Mouse (Mus musculus) ES-E14 (cell line): ENCODE results near the gene Dpp6. TPM values are rescaled to one million over a fixed set of nuclear protein-coding genes. Genes with fewer than 3 reads are reported as not detected.

Experiments used
- DNase-seq: peaks from one replicate; pipeline ENCODE4 v3.0.0-alpha.2; 2013; ENCODE audit warnings: low read depth, low spot score
- H3K27ac ChIP-seq: 2 replicates; pipeline ENCODE4 v1.5.1; 2012; ENCODE audit warnings: low read depth, mild to moderate bottlenecking, low read length, moderate library complexity, mixed read lengths; ENCODE audit not compliant: poor library complexity, insufficient read depth, severe bottlenecking
- H3K36me3 ChIP-seq: 2 replicates; pipeline ENCODE4 v1.6.1; 2012; ENCODE audit warnings: mild to moderate bottlenecking, low read length, moderate library complexity, mixed read lengths; ENCODE audit not compliant: control insufficient read depth, poor library complexity, insufficient read depth, severe bottlenecking
- H3K4me1 ChIP-seq, 2 experiments: fragments of 150-350 bp in 1 of 2; sonication (generic) in 1 of 2; 2 replicates each; pipeline ENCODE4 v1.6.1; 2012; ENCODE audit warnings: low read length in 2 of 2, mild to moderate bottlenecking in 1 of 2, mixed read lengths in 1 of 2; ENCODE audit not compliant: control insufficient read depth in 2 of 2, insufficient read depth in 2 of 2, poor library complexity in 1 of 2
- H3K4me3 ChIP-seq, 2 experiments: fragments of 150-350 bp in 1 of 2; sonication (generic) in 1 of 2; 2 replicates each; pipeline ENCODE4 v1.5.1; 2012; ENCODE audit warnings: low read length in 2 of 2, low read depth in 1 of 2, mild to moderate bottlenecking in 1 of 2, mixed read lengths in 1 of 2; ENCODE audit not compliant: insufficient read depth in 1 of 2, poor library complexity in 1 of 2, severe bottlenecking in 1 of 2
- H3K9ac ChIP-seq: 2 replicates; pipeline ENCODE4 v1.6.1; 2012; ENCODE audit warnings: low read depth, mild to moderate bottlenecking, low read length, mixed read lengths; ENCODE audit not compliant: poor library complexity, insufficient read depth, severe bottlenecking
- H3K9me3 ChIP-seq: fragments of 150-350 bp; sonication (generic); 2 replicates; pipeline ENCODE4 v1.6.1; 2012; ENCODE audit warnings: low read depth, mild to moderate bottlenecking, low read length; ENCODE audit not compliant: control insufficient read depth, insufficient read depth
- CHD2 ChIP-seq: IDR thresholded peaks from 2 replicates; pipeline ENCODE4 v1.6.1; 2014; ENCODE audit warnings: mild to moderate bottlenecking, low read depth, low read length, inconsistent platforms
- HCFC1 ChIP-seq: IDR thresholded peaks from 2 replicates; pipeline ENCODE4 v1.6.1; 2012; ENCODE audit warnings: low read length, inconsistent platforms, borderline replicate concordance; ENCODE audit not compliant: insufficient read depth
- MAFK ChIP-seq: IDR thresholded peaks from 2 replicates; pipeline ENCODE4 v1.6.1; 2014; ENCODE audit warnings: mild to moderate bottlenecking, low read depth, low read length, inconsistent platforms; ENCODE audit not compliant: insufficient read depth
- ZC3H11A ChIP-seq: IDR thresholded peaks from 2 replicates; pipeline ENCODE4 v1.6.1; 2012; ENCODE audit warnings: low read depth, mild to moderate bottlenecking, inconsistent platforms, low read length, borderline replicate concordance
- ZNF384 ChIP-seq: IDR thresholded peaks from 2 replicates; pipeline ENCODE4 v1.6.1; 2012; ENCODE audit warnings: low read depth, low read length, inconsistent platforms
- in situ Hi-C, 2 experiments: fragments of 600-800 bp; cut with MboI; formaldehyde crosslinking; loops; one replicate each; pipeline ENCODE4 v1.15.1; 2025; ENCODE audit warnings: low sequenced_read_pairs in 2 of 2, inconsistent platforms in 1 of 2; ENCODE audit not compliant: unreplicated experiment in 2 of 2
- total RNA-seq: library from RNA; depleted of rRNA; stranded (reverse); fragments of 300-350 nt; gene quantifications from 2 replicates; pipeline ENCODE4 v1.2.3, GENCODE M21; 2012

Dpp6 gene
- total RNA-seq, 1 experiment = 1.5 TPM

DNA sequence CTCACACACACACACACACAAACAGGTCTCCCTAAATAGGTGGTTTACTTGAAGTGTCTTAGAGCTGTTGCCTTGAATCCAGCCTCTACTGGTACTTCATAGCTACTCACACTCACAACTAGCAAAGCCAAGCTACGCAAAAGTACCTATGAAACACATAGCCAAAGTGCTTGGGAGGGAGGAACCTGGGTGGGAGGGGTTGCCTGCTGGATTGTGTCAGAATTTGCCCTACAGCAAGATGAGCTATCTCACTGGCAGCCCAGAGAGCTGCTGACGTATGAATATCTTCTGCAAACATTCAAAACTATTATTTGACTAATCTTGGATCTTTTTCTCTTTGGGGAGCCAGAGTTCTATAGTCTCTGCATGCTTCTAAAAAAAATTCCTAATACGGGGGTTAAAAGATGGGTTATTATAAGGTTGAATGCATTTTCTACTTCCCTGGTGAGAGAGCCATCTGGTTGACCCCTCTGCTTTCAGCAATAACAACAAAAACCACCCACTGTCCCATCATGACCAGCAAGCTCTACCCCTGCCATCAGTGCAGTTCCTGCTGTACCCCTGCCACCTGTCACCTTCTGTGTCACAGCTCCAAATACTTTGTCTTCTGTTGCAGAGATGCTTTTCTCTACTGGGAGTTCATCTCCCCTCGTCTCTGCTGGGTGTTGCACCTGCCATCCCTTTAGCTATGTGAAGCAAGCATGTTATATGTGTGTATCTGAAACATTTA, 563.8 kb downstream of the Dpp6 start:
- H3K27ac ChIP-seq = no peak overlapping the region
- in situ Hi-C loops = loop anchor here in 1 of 2 experiments (10.0 kb wide), 1 partner anchor 306 kb away; no protein-coding TSS in a partner anchor
- H3K4me3 ChIP-seq = no peak overlapping the region
- H3K36me3 ChIP-seq = no peaks in the 10 kb centered on the region
- DNase-seq = no peak
- no peaks in the 10 kb centered on the region for H3K9me3 ChIP-seq
- TF ChIP-seq CHD2 (no peak), ZNF384 (no peak), ZC3H11A (no peak), MAFK (no peak)
- H3K4me1 ChIP-seq = no peaks in the 10 kb centered on the region
- no peak overlapping the region for H3K9ac ChIP-seq

DNA sequence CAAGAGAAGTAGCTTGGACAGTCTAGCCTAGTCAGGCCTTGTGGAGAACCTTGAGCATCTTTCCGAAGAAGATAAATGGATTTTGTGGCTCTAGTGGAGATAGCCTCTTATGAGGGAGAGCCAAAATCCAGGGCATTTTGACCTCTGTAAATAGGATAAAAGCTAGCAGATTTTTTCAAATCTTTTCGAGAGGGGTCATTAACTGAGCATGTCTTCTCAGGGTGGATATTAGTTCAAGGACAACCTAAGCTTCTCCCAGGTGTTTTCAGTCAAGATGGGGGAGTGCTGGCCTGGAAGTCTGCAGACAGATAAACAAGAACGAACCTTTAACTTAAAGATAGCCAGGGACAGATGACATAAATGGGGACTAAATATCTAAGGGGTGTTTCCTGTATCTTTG, 581.4 kb downstream of the Dpp6 start:
- Histone ChIP-seq H3K9ac (no peak overlapping the region), H3K9me3 (no peaks in the 10 kb centered on the region), H3K27ac (no peak overlapping the region), H3K4me3 (no peak overlapping the region), H3K4me1 (no peaks in the 10 kb centered on the region), H3K36me3 (no peaks in the 10 kb centered on the region)
- in situ Hi-C loops = no loop called here
- DNase-seq = no peak
- no peak for TF ChIP-seq CHD2
- TF ChIP-seq HCFC1 = no peak
- TF ChIP-seq MAFK = no peak
- TF ChIP-seq ZC3H11A = no peak
- no peak for TF ChIP-seq ZNF384

DNA sequence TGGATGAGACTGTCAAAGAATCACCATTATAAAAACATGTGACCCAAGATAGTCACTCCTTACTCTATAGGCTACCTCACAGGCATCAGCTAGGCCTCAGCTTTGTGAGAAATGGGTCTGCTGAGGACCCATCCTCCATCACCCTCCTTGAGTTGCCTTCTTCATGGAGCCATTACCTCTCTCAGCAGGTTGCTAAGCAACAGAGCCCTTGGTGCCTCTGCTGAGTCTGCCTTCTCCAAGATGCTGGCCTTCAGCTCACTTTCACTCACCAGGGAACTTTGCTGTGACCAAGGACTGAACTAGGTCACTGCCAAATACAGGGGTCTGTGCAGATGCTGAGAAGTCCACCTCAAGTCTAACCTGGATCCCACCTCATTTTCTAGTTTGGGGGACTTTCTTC, 582.1 kb downstream of the Dpp6 start:
- Histone ChIP-seq H3K4me1 (no peaks in the 10 kb centered on the region), H3K27ac (no peak overlapping the region), H3K9me3 (no peaks in the 10 kb centered on the region), H3K36me3 (no peaks in the 10 kb centered on the region), H3K9ac (no peak overlapping the region), H3K4me3 (no peak overlapping the region)
- in situ Hi-C loops = no loop called here
- no peak for DNase-seq
- TF ChIP-seq ZNF384 = no peak

DNA sequence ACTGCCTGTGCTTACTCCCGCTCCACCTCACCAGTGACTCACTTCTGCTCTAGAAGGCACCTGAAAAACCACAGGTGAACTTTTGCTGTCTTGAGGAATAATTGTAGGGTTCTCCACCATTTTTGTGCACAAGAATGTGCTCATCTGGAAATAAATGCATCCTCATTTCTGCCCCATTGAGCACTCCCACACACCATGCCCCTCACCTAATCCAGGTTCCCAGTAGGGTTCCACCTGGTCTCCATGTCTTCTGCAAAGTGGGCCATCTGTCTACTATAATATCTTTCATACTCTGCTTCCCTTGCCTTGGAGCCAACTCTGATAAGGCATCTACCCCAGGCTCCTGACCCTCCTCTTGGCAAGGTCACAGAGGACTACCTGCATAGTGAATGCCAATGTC, 585.6 kb downstream of the Dpp6 start:
- no peaks in the 10 kb centered on the region for H3K9me3 ChIP-seq
- no peak overlapping the region for H3K27ac ChIP-seq
- H3K4me1 ChIP-seq = no peaks in the 10 kb centered on the region
- in situ Hi-C loops = no loop called here
- TF ChIP-seq HCFC1 (no peak), MAFK (no peak), ZNF384 (no peak), CHD2 (no peak), ZC3H11A (no peak)
- no peak overlapping the region for H3K4me3 ChIP-seq
- H3K36me3 ChIP-seq = no peaks in the 10 kb centered on the region
- no peak overlapping the region for H3K9ac ChIP-seq
- DNase-seq = no peak

DNA sequence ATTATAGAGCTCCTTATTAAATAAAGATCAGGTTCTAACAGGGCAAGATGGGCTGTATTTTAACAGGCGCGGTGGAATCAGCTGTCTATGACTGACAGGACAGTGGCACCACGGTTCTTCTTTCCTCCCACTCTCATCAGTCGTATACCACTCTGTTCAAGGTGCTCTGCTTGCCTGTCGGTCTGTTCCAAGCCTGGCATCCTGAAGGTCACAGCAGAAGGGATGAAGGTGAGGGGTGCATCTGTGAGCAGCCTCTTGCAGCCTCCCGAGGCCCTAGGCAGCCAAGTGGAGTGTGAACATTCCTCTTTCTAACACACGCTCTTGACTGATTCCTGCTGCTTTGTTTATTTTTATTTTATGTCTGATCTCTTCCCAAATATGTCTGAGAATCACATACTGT, 591.9 kb downstream of the Dpp6 start:
- Histone ChIP-seq H3K27ac (no peak overlapping the region), H3K9ac (no peak overlapping the region), H3K9me3 (no peaks in the 10 kb centered on the region), H3K4me1 (no peaks in the 10 kb centered on the region), H3K4me3 (no peak overlapping the region), H3K36me3 (no peaks in the 10 kb centered on the region)
- in situ Hi-C loops = no loop called here
- DNase-seq = no peak
- TF ChIP-seq ZNF384 = no peak
- TF ChIP-seq CHD2 = no peak
- TF ChIP-seq MAFK = no peak
- TF ChIP-seq ZC3H11A = no peak
- no peak for TF ChIP-seq HCFC1
